ENCODE assay signal across 17 mouse cellular contexts in the genomic region with DNA sequence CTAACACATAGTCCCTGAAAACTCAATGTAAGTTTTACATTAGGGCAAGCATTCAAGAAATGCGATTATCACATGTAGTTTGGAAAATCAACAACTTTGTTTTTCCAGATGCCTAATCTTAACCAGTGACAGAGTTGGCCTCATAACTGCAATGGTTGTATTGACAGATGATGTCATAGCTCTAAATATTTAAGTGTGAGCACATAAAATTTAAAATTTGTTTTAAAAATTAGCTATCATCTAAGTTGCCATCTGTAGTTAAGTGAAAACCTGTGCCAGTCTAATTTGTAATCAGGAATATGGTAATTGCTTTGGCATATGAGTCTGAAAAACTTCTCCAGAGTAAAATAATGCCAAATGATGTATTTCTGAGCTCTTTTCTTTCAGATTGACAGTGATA.
A peak's percentile ranks its signal among the peaks of the same experiment; 100 is the strongest.
DNase-seq lines count a peak whose midpoint lies in the region; ATAC-seq and TF ChIP-seq lines count a peak whose summit lies in the region.
"Had no signal": no experiment of that assay in that cellular context is flagged by ENCODE, and none has a peak within 500 bp of the region (broad histone marks: within the 10 kb centered on the region; RNA-seq: fewer than 3 reads in every experiment).

No protein-coding gene starts in this region.

- no peak overlapping the region for H3K4me2 ChIP-seq in forebrain, embryonic 14.5 days (ENCODE audit: low read length)
- no peak overlapping the region for H3K4me2 ChIP-seq in forebrain, embryonic 11.5 days (ENCODE audit: low read depth, low read length, severe bottlenecking)
- no peak overlapping the region for H3K4me2 ChIP-seq in forebrain, embryonic 16.5 days (ENCODE audit: low read length)
- H3K4me2 ChIP-seq: embryonic facial prominence, embryonic 12.5 days had no signal

- no peaks in the 10 kb centered on the region for H3K9me3 ChIP-seq in forebrain, embryonic 14.5 days (replicated peaks; ENCODE audit: control insufficient read depth, low read length)
- no peaks in the 10 kb centered on the region for H3K9me3 ChIP-seq in forebrain, embryonic 11.5 days (ENCODE audit: control insufficient read depth, low read length)
- H3K9me3 ChIP-seq in forebrain, embryonic 16.5 days (ENCODE audit: control insufficient read depth, low read length), result no peaks in the 10 kb centered on the region
- H3K9me3 ChIP-seq: embryonic facial prominence, embryonic 10.5 days; embryonic facial prominence, embryonic 12.5 days had no signal

- 84% methylated on average over 1 of the region's 1 CpGs for WGBS in forebrain, embryonic 14.5 days
- 89% methylated on average over 1 of the region's 1 CpGs for WGBS in forebrain, embryonic 11.5 days
- WGBS in forebrain, embryonic 16.5 days, result 63% methylated on average over 1 of the region's 1 CpGs

- no peak overlapping the region for H3K9ac ChIP-seq in forebrain, embryonic 14.5 days (ENCODE audit: low read length)
- no peak overlapping the region for H3K9ac ChIP-seq in forebrain, embryonic 11.5 days (ENCODE audit: low read length)
- no peak overlapping the region for H3K9ac ChIP-seq in forebrain, embryonic 16.5 days (replicated peaks; ENCODE audit: low read depth, low read length)
- H3K9ac ChIP-seq: embryonic facial prominence, embryonic 12.5 days had no signal

- H3K4me1 ChIP-seq in forebrain, embryonic 14.5 days (ENCODE audit: control insufficient read depth, insufficient read depth, low read length), result no peaks in the 10 kb centered on the region
- H3K4me1 ChIP-seq in forebrain, embryonic 11.5 days (replicated peaks; ENCODE audit: control insufficient read depth, insufficient read depth, low read length), result no peaks in the 10 kb centered on the region
- H3K4me1 ChIP-seq in forebrain, embryonic 16.5 days (replicated peaks; ENCODE audit: control insufficient read depth, insufficient read depth, low read length), result no peaks in the 10 kb centered on the region
- H3K4me1 ChIP-seq: embryonic facial prominence, embryonic 10.5 days; embryonic facial prominence, embryonic 12.5 days had no signal

- TF ChIP-seq CTCF in brain, embryonic 14.5 days (IDR thresholded peaks at IDR 0.05; ENCODE audit: borderline replicate concordance, extremely low read depth, insufficient read depth, insufficient read length), result no peak

- DNase-seq in forebrain, embryonic 14.5 days (ENCODE audit: low spot score), result peak; percentile 68
- no peak for DNase-seq in forebrain, embryonic 11.5 days (ENCODE audit: low spot score)
- peak; percentile 5 for DNase-seq in brain, adult 2 months (ENCODE audit: low read depth, low spot score)
- DNase-seq in brain, embryonic 14.5 days (ENCODE audit: low read depth), result peak; percentile 63
- no peak for DNase-seq in cerebellum, postnatal 36 days
- no peak for DNase-seq in heart, postnatal 4 days
- DNase-seq in kidney, postnatal 25 days, result no peak
- DNase-seq: adrenal gland, adult 2 months; adrenal gland, postnatal 10 days; adrenal gland, postnatal 25 days; cerebellum, adult 11-12 months; cerebellum, adult 2 months; cerebellum, adult 9-10 months; cerebellum, postnatal 14 days had no signal

- no peak overlapping the region for H3K27ac ChIP-seq in forebrain, embryonic 14.5 days (ENCODE audit: low read depth, low read length)
- no peak overlapping the region for H3K27ac ChIP-seq in forebrain, embryonic 11.5 days (ENCODE audit: low read depth, low read length)
- H3K27ac ChIP-seq in forebrain, embryonic 16.5 days (ENCODE audit: low read length), result no peak overlapping the region
- H3K27ac ChIP-seq: embryonic facial prominence, embryonic 10.5 days; embryonic facial prominence, embryonic 12.5 days had no signal

- H3K4me3 ChIP-seq in forebrain, embryonic 14.5 days (ENCODE audit: low read depth, low read length), result no peak overlapping the region
- no peak overlapping the region for H3K4me3 ChIP-seq in forebrain, embryonic 11.5 days (ENCODE audit: low read depth, low read length)
- no peak overlapping the region for H3K4me3 ChIP-seq in forebrain, embryonic 16.5 days (replicated peaks; ENCODE audit: low read length)
- H3K4me3 ChIP-seq: embryonic facial prominence, embryonic 10.5 days; embryonic facial prominence, embryonic 12.5 days had no signal

- TF ChIP-seq POLR2A in brain, embryonic 14.5 days (IDR thresholded peaks at IDR 0.05; ENCODE audit: borderline replicate concordance, extremely low read depth, insufficient read depth, insufficient read length, poor library complexity, severe bottlenecking), result no peak

- peak; percentile 55; the same call in 1 of the 2 replicates for ATAC-seq in forebrain, embryonic 14.5 days
- no peak for ATAC-seq in forebrain, embryonic 11.5 days (replicated peaks; ENCODE audit: low FRiP score)
- peak; percentile 86 for ATAC-seq in forebrain, embryonic 16.5 days

- H3K36me3 ChIP-seq in forebrain, embryonic 14.5 days (ENCODE audit: control insufficient read depth, insufficient read depth, low read length), result no peaks in the 10 kb centered on the region
- no peaks in the 10 kb centered on the region for H3K36me3 ChIP-seq in forebrain, embryonic 11.5 days (ENCODE audit: control insufficient read depth, insufficient read depth, low read length)
- H3K36me3 ChIP-seq in forebrain, embryonic 16.5 days (ENCODE audit: control insufficient read depth, insufficient read depth), result no peaks in the 10 kb centered on the region
- H3K36me3 ChIP-seq: embryonic facial prominence, embryonic 10.5 days; embryonic facial prominence, embryonic 12.5 days had no signal

- H3K27me3 ChIP-seq in forebrain, embryonic 14.5 days (replicated peaks; ENCODE audit: control insufficient read depth, insufficient read depth, low read length), result no peaks in the 10 kb centered on the region
- no peaks in the 10 kb centered on the region for H3K27me3 ChIP-seq in forebrain, embryonic 11.5 days (ENCODE audit: control insufficient read depth, insufficient read depth, low read length)
- H3K27me3 ChIP-seq in forebrain, embryonic 16.5 days (replicated peaks; ENCODE audit: control insufficient read depth, insufficient read depth, low read length), result no peaks in the 10 kb centered on the region
- H3K27me3 ChIP-seq: embryonic facial prominence, embryonic 12.5 days had no signal

Comparison
In these comparisons a context has a peak if more than half of its experiments do, and no peak if none do; other contexts are left out.
1. DNase-seq: peak in forebrain, embryonic 14.5 days (single experiment), brain, adult 2 months (single experiment) and brain, embryonic 14.5 days (single experiment); none in forebrain, embryonic 11.5 days (single experiment), cerebellum, postnatal 36 days (0 of 2), heart, postnatal 4 days (single experiment) and kidney, postnatal 25 days (0 of 2).